8 mouse cellular contexts compared by ENCODE assay signal in genomic region chr15:102761745-102762378, GRCm38 (mm10). TPM values are rescaled to one million over a fixed set of nuclear protein-coding genes. Genes with fewer than 3 reads are reported as not detected.
A peak's percentile ranks its signal among the peaks of the same experiment; 100 is the strongest.
DNase-seq lines count a peak whose midpoint lies in the region; ATAC-seq lines count a peak whose summit lies in the region.

No protein-coding gene starts in this region.

- ATAC-seq in liver, embryonic 12.5 days = no peak
- peak; percentile 85 for ATAC-seq in embryonic facial prominence, embryonic 14.5 days (ENCODE audit: low read depth)
- peak; percentile 91 for ATAC-seq in hindbrain, embryonic 16.5 days
- peak; percentile 64; the same call in 1 of the 2 replicates for ATAC-seq in midbrain, embryonic 14.5 days (ENCODE audit: low FRiP score, low TSS enrichment)

- no peaks in the 10 kb centered on the region for H3K36me3 ChIP-seq in liver, embryonic 12.5 days
- no peaks in the 10 kb centered on the region for H3K36me3 ChIP-seq in embryonic facial prominence, embryonic 14.5 days (ENCODE audit: control insufficient read depth, insufficient read depth, low read length)
- no peaks in the 10 kb centered on the region for H3K36me3 ChIP-seq in hindbrain, embryonic 16.5 days (ENCODE audit: control insufficient read depth, insufficient read depth, low read length)
- H3K36me3 ChIP-seq in midbrain, embryonic 14.5 days (ENCODE audit: control insufficient read depth, insufficient read depth, low read length) = no peaks in the 10 kb centered on the region

- peaks cover 65% of the 10 kb centered on the region for H3K27me3 ChIP-seq in liver, embryonic 12.5 days (replicated peaks)
- H3K27me3 ChIP-seq in embryonic facial prominence, embryonic 14.5 days (replicated peaks; ENCODE audit: control insufficient read depth, insufficient read depth, low read length) = peaks cover 59% of the 10 kb centered on the region
- H3K27me3 ChIP-seq in hindbrain, embryonic 16.5 days (replicated peaks; ENCODE audit: control insufficient read depth, insufficient read depth, low read length) = peaks cover 34% of the 10 kb centered on the region
- peaks cover 32% of the 10 kb centered on the region for H3K27me3 ChIP-seq in midbrain, embryonic 14.5 days (ENCODE audit: control insufficient read depth, insufficient read depth, low read length)

- H3K4me3 ChIP-seq in liver, embryonic 12.5 days = no peak overlapping the region
- no peak overlapping the region for H3K4me3 ChIP-seq in embryonic facial prominence, embryonic 14.5 days (ENCODE audit: low read depth, low read length)
- no peak overlapping the region for H3K4me3 ChIP-seq in hindbrain, embryonic 16.5 days (ENCODE audit: low read length)
- no peak overlapping the region for H3K4me3 ChIP-seq in midbrain, embryonic 14.5 days (replicated peaks; ENCODE audit: low read depth, low read length)

- WGBS in liver, embryonic 12.5 days (ENCODE audit: insufficient replicate concordance) = 9% methylated on average over 7 of the region's 7 CpGs
- WGBS in embryonic facial prominence, embryonic 14.5 days = 11% methylated on average over 7 of the region's 7 CpGs
- WGBS in hindbrain, embryonic 16.5 days = 14% methylated on average over 7 of the region's 7 CpGs
- 13% methylated on average over 7 of the region's 7 CpGs for WGBS in midbrain, embryonic 14.5 days

- no peak overlapping the region for H3K27ac ChIP-seq in liver, embryonic 12.5 days
- H3K27ac ChIP-seq in embryonic facial prominence, embryonic 14.5 days (replicated peaks; ENCODE audit: low read depth, low read length) = no peak overlapping the region
- H3K27ac ChIP-seq in hindbrain, embryonic 16.5 days (ENCODE audit: low read depth, low read length) = no peak overlapping the region
- H3K27ac ChIP-seq in midbrain, embryonic 14.5 days (replicated peaks; ENCODE audit: low read depth, low read length) = no peak overlapping the region

- intact Hi-C loops in left cerebral cortex, postnatal 25 days (cut with DNase I) = loop anchor here (2.0 to 5.0 kb wide), 3 partner anchors 45 to 415 kb away; no protein-coding TSS in a partner anchor

- peak; percentile 24 for DNase-seq in liver
- DNase-seq in adrenal gland, adult 2 months = peak; percentile 73
- DNase-seq in embryonic facial prominence, embryonic 14.5 days (ENCODE audit: low spot score) = peak; percentile 87
- peak; percentile 65 to 79 for DNase-seq in left cerebral cortex, postnatal 25 days (ENCODE audit: low spot score in 2 of 2)
- peak; percentile 90 for DNase-seq in midbrain, embryonic 14.5 days
- peak; percentile 67 for DNase-seq in testis, postnatal 10 days (ENCODE audit: low spot score)

- no peaks in the 10 kb centered on the region for H3K4me1 ChIP-seq in liver, embryonic 12.5 days
- H3K4me1 ChIP-seq in embryonic facial prominence, embryonic 14.5 days (ENCODE audit: control insufficient read depth, insufficient read depth, low read length) = no peaks in the 10 kb centered on the region
- H3K4me1 ChIP-seq in hindbrain, embryonic 16.5 days (ENCODE audit: control insufficient read depth, insufficient read depth, low read depth, low read length) = no peaks in the 10 kb centered on the region
- no peaks in the 10 kb centered on the region for H3K4me1 ChIP-seq in midbrain, embryonic 14.5 days (ENCODE audit: control insufficient read depth, insufficient read depth, low read length)

- H3K9ac ChIP-seq in liver, embryonic 12.5 days = no peak overlapping the region
- no peak overlapping the region for H3K9ac ChIP-seq in embryonic facial prominence, embryonic 14.5 days (ENCODE audit: low read depth, low read length)
- H3K9ac ChIP-seq in hindbrain, embryonic 16.5 days (ENCODE audit: low read depth, low read length) = no peak overlapping the region
- no peak overlapping the region for H3K9ac ChIP-seq in midbrain, embryonic 14.5 days (replicated peaks; ENCODE audit: low read length)

- H3K9me3 ChIP-seq in liver, embryonic 12.5 days (replicated peaks) = no peaks in the 10 kb centered on the region
- no peaks in the 10 kb centered on the region for H3K9me3 ChIP-seq in embryonic facial prominence, embryonic 14.5 days (ENCODE audit: control insufficient read depth, low read length)
- H3K9me3 ChIP-seq in hindbrain, embryonic 16.5 days (ENCODE audit: control insufficient read depth, low read length) = no peaks in the 10 kb centered on the region
- no peaks in the 10 kb centered on the region for H3K9me3 ChIP-seq in midbrain, embryonic 14.5 days (ENCODE audit: control insufficient read depth, low read length)

- H3K4me2 ChIP-seq in liver, embryonic 12.5 days = no peak overlapping the region
- H3K4me2 ChIP-seq in embryonic facial prominence, embryonic 14.5 days (ENCODE audit: low read depth, low read length) = no peak overlapping the region
- H3K4me2 ChIP-seq in hindbrain, embryonic 16.5 days (ENCODE audit: low read length) = no peak overlapping the region
- H3K4me2 ChIP-seq in midbrain, embryonic 14.5 days (ENCODE audit: low read length) = 0 out of 2 replicates have a peak overlapping the region, but pooled peaks have one; percentile 21

RNA-seq across cellular contexts. Expression of gene Calcoco1, which starts 39.9 kb away (rescaled TPM):
- polyA plus RNA-seq in liver, embryonic 12.5 days (2016; fragmentation: Nextera tagmentation; extraction: Ambion mirVana) = 8.7 and 10.3 TPM in 2 replicates
- total RNA-seq in adrenal gland, adult 2 months (2021) = 100 to 1,000 TPM in 1 of 2 experiments, 10 to 100 TPM in 1; 93.4 to 136 TPM
- 75.4 and 89.3 TPM in 2 replicates for polyA plus RNA-seq in adrenal gland, adult 2 months (2012; rRNA removed)
- 51.1 and 51.9 TPM in 2 replicates for polyA plus RNA-seq in embryonic facial prominence, embryonic 14.5 days (2014; fragmentation: Nextera tagmentation; extraction: Ambion mirVana)
- polyA plus RNA-seq in hindbrain, embryonic 16.5 days (2015; fragmentation: Nextera tagmentation; extraction: Ambion mirVana) = 34.6 and 40.9 TPM in 2 replicates
- total RNA-seq in left cerebral cortex, postnatal 25 days (2021) = 10 to 100 TPM; 64.4 to 68.3 TPM
- 30.6 and 36.5 TPM in 2 replicates for polyA plus RNA-seq in midbrain, embryonic 14.5 days (2014; fragmentation: Nextera tagmentation; extraction: Ambion mirVana)

Comparison
In these comparisons a context has a peak if more than half of its experiments do, and no peak if none do; other contexts are left out.
1. DNase-seq: peak in every context shown above with its lines; median percentile 90 in midbrain, embryonic 14.5 days; 87 in embryonic facial prominence, embryonic 14.5 days; 73 in adrenal gland, adult 2 months; 72 in left cerebral cortex, postnatal 25 days; 67 in testis, postnatal 10 days; 24 in liver.